Mouse (Mus musculus): ENCODE results near the gene Ints1. TPM values are rescaled to one million over a fixed set of nuclear protein-coding genes. Genes with fewer than 3 reads are reported as not detected.
A peak's percentile ranks its signal among the peaks of the same experiment; 100 is the strongest.

Gene Ints1
- polyA plus RNA-seq, 1 experiment from 2014 or later, result 35.3 TPM

DNA sequence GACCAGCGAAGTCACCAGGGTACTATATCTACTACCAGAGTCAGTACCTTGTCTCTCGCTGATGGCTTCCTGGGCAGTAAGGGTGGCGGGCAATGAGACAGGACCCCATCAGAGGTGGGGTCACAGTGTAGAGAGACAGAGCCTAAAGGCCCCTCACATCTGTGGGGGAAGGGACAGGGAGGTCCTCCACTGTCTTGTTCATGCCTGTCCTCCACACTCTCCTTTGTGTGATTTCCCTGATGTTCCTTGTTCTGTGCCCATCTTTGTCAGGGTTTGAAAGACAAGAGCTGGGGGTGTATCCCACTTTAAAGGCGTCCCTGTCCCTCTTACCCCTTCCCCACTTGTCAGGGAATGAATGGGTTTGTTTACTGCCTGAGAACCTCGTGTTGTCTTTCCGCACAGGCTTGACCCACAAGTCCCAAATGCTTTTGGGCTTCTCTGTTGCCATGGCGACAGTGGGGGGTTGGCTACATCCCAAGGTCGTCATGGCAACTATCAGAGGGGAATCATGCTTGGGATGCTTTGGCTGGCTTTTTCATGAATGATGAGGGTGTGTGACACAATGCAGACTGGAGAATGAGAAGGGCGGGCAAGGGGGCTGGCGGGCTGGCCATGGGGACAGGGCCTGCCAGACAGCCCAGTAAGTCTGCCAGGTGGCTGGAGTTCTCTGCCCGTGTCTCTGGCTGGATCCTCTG is 22.1 kb upstream of the Ints1 start:
- Histone ChIP-seq H3K4me1 (ENCODE audit: control insufficient read depth, insufficient read depth, low read length) (peaks cover 40% of the 10 kb centered on the region), H3K9ac (replicated peaks; ENCODE audit: low read depth, low read length) (peak overlapping the region; percentile 14; the same call in 1 of the 2 replicates), H3K4me2 (replicated peaks; ENCODE audit: low read depth, low read length) (peak overlapping the region; percentile 24), H3K9me3 (ENCODE audit: control insufficient read depth, low read depth, low read length) (no peaks in the 10 kb centered on the region), H3K4me3 (ENCODE audit: low read depth, low read length) (no peak overlapping the region), H3K36me3 (ENCODE audit: control insufficient read depth, insufficient read depth, low read length) (peaks cover 13% of the 10 kb centered on the region), H3K27ac (ENCODE audit: low read length) (peak overlapping the region; percentile 29), H3K27me3 (ENCODE audit: control insufficient read depth, insufficient read depth, low read length) (no peaks in the 10 kb centered on the region)
- ATAC-seq (ENCODE audit: insufficient number of reproducible peaks, insufficient read depth, low FRiP score, low read depth), result peak; percentile 16; the same call in 1 of the 2 replicates
- 29% methylated on average over 11 of the region's 11 CpGs for WGBS

DNA sequence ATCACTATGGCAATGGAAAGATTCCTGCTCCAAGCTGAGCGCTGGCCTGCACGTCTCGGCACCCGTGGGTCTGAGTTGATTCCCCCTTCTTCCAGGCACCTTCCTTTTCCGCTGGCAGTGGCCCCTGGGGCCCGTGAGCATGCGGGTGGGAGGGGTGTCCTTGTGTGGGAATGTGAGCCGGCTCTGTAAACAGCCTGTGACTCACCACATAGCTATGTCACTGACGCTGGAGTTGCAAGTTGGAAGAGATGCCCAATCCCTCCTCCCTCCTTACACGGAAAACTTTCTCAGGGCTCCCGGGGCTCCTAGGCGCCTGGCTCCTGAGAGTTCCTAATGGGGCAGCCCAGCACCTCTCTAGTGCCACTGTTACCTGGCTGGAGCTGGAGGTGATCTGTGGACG is 21.4 kb upstream of the Ints1 start:
- Histone ChIP-seq H3K4me2 (replicated peaks; ENCODE audit: low read depth, low read length) (peak overlapping the region; percentile 24), H3K36me3 (ENCODE audit: control insufficient read depth, insufficient read depth, low read length) (peaks cover 13% of the 10 kb centered on the region), H3K4me1 (ENCODE audit: control insufficient read depth, insufficient read depth, low read length) (peaks cover 47% of the 10 kb centered on the region), H3K27me3 (ENCODE audit: control insufficient read depth, insufficient read depth, low read length) (no peaks in the 10 kb centered on the region), H3K9me3 (ENCODE audit: control insufficient read depth, low read depth, low read length) (no peaks in the 10 kb centered on the region), H3K4me3 (ENCODE audit: low read depth, low read length) (no peak overlapping the region), H3K9ac (replicated peaks; ENCODE audit: low read depth, low read length) (no peak overlapping the region), H3K27ac (ENCODE audit: low read length) (peak overlapping the region; percentile 29)
- peak; percentile 74 for ATAC-seq (ENCODE audit: insufficient number of reproducible peaks, insufficient read depth, low FRiP score, low read depth)
- 5% methylated on average over 13 of the region's 13 CpGs for WGBS

DNA sequence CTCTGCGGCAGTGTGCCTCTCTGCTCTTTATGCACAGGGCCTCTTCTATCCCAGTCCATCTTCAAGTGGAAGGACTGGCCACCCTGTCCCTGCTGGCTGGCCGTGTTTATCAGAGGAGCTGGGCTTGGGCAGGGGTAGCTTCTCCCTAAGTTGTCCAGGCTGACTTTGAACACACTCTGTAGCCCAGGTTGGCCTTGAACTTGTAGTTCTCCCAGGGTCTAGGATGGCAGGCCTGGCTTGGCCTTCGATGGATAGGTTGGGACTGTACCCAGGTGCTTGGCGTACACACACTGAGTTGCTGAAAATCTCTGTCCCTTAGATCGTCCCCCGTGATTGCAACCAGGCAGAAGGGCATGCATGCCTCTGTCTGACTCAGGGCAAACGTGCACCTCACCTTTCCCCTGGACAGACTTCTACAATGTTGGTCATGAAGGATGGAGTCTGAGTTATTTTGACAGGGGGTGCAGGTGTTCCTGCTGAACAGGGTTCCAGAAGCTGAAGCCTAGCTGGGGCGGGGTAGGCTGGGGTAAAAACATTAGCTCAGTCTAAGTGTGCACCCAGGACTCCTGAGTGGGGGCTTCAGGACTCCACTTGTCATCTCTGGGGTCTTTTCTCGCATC is 20.6 kb upstream of the Ints1 start:
- ATAC-seq (ENCODE audit: insufficient number of reproducible peaks, insufficient read depth, low FRiP score, low read depth), result no peak
- peak overlapping the region; percentile 24; the same call in 1 of the 2 replicates for H3K4me2 ChIP-seq (replicated peaks; ENCODE audit: low read depth, low read length)
- H3K27ac ChIP-seq (ENCODE audit: low read length), result peak overlapping the region; percentile 29
- no peaks in the 10 kb centered on the region for H3K27me3 ChIP-seq (ENCODE audit: control insufficient read depth, insufficient read depth, low read length)
- H3K4me3 ChIP-seq (ENCODE audit: low read depth, low read length), result no peak overlapping the region
- peaks cover 48% of the 10 kb centered on the region for H3K4me1 ChIP-seq (ENCODE audit: control insufficient read depth, insufficient read depth, low read length)
- no peaks in the 10 kb centered on the region for H3K9me3 ChIP-seq (ENCODE audit: control insufficient read depth, low read depth, low read length)
- H3K9ac ChIP-seq (replicated peaks; ENCODE audit: low read depth, low read length), result no peak overlapping the region
- WGBS, result 60% methylated on average over 9 of the region's 9 CpGs
- H3K36me3 ChIP-seq (ENCODE audit: control insufficient read depth, insufficient read depth, low read length), result peaks cover 13% of the 10 kb centered on the region

DNA sequence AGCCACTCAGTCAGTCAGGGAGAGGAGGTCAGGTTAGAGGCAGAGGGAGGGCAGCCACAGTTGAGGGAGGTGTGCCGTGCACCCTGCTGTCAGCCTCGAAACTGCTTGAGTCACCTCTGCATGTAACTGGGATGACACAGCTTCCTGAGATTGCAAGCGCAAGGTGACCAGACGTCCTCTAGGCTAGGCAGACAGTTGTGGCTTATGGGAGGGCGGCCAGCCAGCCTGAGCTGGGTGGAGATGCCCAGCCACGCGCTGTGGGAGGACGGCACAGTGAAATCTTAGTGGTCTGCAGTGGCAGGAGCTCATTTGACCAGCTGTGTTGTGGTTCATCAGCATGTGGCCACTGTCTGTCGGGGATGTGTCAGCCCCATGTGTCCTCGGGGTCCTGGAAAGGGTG is 19.5 kb upstream of the Ints1 start:
- H3K9ac ChIP-seq (replicated peaks; ENCODE audit: low read depth, low read length), result no peak overlapping the region
- no peak overlapping the region for H3K4me2 ChIP-seq (replicated peaks; ENCODE audit: low read depth, low read length)
- no peak overlapping the region for H3K27ac ChIP-seq (ENCODE audit: low read length)
- no peak overlapping the region for H3K4me3 ChIP-seq (ENCODE audit: low read depth, low read length)
- WGBS, result 59% methylated on average over 10 of the region's 10 CpGs
- H3K27me3 ChIP-seq (ENCODE audit: control insufficient read depth, insufficient read depth, low read length), result no peaks in the 10 kb centered on the region
- ATAC-seq (ENCODE audit: insufficient number of reproducible peaks, insufficient read depth, low FRiP score, low read depth), result no peak
- H3K9me3 ChIP-seq (ENCODE audit: control insufficient read depth, low read depth, low read length), result no peaks in the 10 kb centered on the region
- H3K36me3 ChIP-seq (ENCODE audit: control insufficient read depth, insufficient read depth, low read length), result peaks cover 3% of the 10 kb centered on the region; the same call in 1 of the 2 replicates
- peaks cover 51% of the 10 kb centered on the region for H3K4me1 ChIP-seq (ENCODE audit: control insufficient read depth, insufficient read depth, low read length)

DNA sequence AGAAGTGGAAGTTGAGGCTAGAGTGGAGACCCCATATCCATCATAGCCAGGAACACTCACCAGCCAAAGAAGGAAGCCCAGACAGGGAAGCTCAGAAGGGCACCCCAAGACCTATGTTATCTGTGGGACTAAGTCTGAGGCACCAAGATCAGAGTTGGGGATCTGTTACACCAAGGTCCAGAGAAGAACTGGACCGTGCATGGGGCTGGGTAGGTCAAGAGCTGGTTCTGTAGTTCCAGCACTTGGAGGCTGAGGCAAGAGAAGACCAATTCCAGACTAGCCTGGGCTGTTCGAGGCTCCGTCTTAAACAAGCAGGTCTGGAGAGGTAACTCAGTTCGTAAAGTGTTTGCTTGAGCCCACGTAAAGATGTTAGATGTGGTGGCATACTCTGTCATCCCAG is 18.7 kb upstream of the Ints1 start:
- no peak for ATAC-seq (ENCODE audit: insufficient number of reproducible peaks, insufficient read depth, low FRiP score, low read depth)
- Histone ChIP-seq H3K4me3 (ENCODE audit: low read depth, low read length) (no peak overlapping the region), H3K36me3 (ENCODE audit: control insufficient read depth, insufficient read depth, low read length) (no peaks in the 10 kb centered on the region), H3K9me3 (ENCODE audit: control insufficient read depth, low read depth, low read length) (no peaks in the 10 kb centered on the region), H3K4me1 (ENCODE audit: control insufficient read depth, insufficient read depth, low read length) (peaks cover 51% of the 10 kb centered on the region), H3K4me2 (replicated peaks; ENCODE audit: low read depth, low read length) (peak overlapping the region; percentile 100; the same call in 1 of the 2 replicates), H3K27ac (ENCODE audit: low read length) (peak overlapping the region; percentile 34; the same call in 1 of the 2 replicates), H3K9ac (replicated peaks; ENCODE audit: low read depth, low read length) (no peak overlapping the region), H3K27me3 (ENCODE audit: control insufficient read depth, insufficient read depth, low read length) (no peaks in the 10 kb centered on the region)
- WGBS, result 85% methylated on average over 5 of the region's 5 CpGs

DNA sequence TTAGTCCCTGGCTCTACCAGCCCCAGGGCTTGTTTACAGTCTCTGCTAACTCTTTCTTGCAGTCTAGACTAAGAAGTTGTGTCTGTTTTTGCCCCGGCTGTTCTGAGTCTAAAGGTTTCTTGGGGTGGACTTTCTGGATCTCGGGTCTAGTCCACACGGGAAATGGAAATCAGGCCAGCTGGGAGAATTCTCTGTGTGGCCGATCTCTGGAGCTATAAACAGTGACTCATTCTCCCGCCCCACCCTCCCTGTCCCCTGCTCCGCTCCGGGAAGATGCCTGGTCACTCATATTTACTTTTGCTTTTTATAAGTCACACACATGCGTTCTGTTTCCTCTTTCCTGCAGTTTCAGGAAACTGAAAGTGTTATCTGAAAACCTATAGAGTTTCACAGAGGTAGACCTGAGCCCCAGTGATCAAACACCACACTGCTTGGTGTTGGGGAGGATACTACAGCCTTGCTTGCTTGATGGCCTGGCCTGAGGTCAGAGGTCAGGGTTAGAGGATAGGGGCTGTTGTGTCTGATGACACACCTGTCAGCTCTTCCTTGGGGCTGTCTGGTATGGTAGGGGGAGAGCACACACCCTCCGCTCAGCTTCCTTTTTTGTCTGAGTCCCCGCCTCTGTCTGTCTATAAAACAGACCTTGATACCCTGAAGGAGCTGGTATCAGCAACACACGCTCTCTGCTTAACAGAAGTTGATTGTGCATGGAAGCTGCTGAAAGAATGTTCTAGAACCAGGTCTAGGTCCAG is 18.0 kb upstream of the Ints1 start:
- Histone ChIP-seq H3K4me3 (ENCODE audit: low read depth, low read length) (peak overlapping the region; percentile 83; the same call in 1 of the 2 replicates), H3K9ac (replicated peaks; ENCODE audit: low read depth, low read length) (no peak overlapping the region), H3K4me1 (ENCODE audit: control insufficient read depth, insufficient read depth, low read length) (peaks cover 50% of the 10 kb centered on the region), H3K27ac (ENCODE audit: low read length) (peak overlapping the region; percentile 67), H3K9me3 (ENCODE audit: control insufficient read depth, low read depth, low read length) (no peaks in the 10 kb centered on the region), H3K27me3 (ENCODE audit: control insufficient read depth, insufficient read depth, low read length) (no peaks in the 10 kb centered on the region), H3K4me2 (replicated peaks; ENCODE audit: low read depth, low read length) (peak overlapping the region; percentile 100), H3K36me3 (ENCODE audit: control insufficient read depth, insufficient read depth, low read length) (no peaks in the 10 kb centered on the region)
- no peak for ATAC-seq (ENCODE audit: insufficient number of reproducible peaks, insufficient read depth, low FRiP score, low read depth)
- WGBS, result 32% methylated on average over 11 of the region's 11 CpGs

DNA sequence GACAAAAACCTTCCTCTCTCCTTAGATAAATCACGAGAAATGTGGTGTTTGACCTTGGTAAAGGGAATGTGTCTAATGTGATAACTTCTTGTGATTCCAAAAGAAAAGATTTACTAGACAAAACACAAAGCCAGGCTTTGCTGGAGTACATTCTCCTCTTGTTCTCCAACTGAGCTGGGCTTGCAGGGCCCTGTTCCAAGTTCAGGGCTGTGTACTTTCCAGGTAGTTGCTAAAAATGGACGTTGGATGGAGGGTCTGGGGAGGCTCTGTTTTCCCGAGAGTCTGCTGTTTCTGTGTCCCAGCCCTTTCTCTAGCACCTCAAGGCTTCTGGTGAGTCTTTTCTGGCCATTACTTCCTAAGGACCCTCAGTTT is 17.5 kb upstream of the Ints1 start:
- 35% methylated on average over 3 of the region's 3 CpGs for WGBS
- Histone ChIP-seq H3K36me3 (ENCODE audit: control insufficient read depth, insufficient read depth, low read length) (no peaks in the 10 kb centered on the region), H3K4me2 (replicated peaks; ENCODE audit: low read depth, low read length) (peak overlapping the region; percentile 100), H3K27ac (ENCODE audit: low read length) (peak overlapping the region; percentile 67), H3K4me3 (ENCODE audit: low read depth, low read length) (peak overlapping the region; percentile 83), H3K27me3 (ENCODE audit: control insufficient read depth, insufficient read depth, low read length) (no peaks in the 10 kb centered on the region), H3K9me3 (ENCODE audit: control insufficient read depth, low read depth, low read length) (no peaks in the 10 kb centered on the region), H3K9ac (replicated peaks; ENCODE audit: low read depth, low read length) (no peak overlapping the region), H3K4me1 (ENCODE audit: control insufficient read depth, insufficient read depth, low read length) (peaks cover 44% of the 10 kb centered on the region)
- no peak for ATAC-seq (ENCODE audit: insufficient number of reproducible peaks, insufficient read depth, low FRiP score, low read depth)

DNA sequence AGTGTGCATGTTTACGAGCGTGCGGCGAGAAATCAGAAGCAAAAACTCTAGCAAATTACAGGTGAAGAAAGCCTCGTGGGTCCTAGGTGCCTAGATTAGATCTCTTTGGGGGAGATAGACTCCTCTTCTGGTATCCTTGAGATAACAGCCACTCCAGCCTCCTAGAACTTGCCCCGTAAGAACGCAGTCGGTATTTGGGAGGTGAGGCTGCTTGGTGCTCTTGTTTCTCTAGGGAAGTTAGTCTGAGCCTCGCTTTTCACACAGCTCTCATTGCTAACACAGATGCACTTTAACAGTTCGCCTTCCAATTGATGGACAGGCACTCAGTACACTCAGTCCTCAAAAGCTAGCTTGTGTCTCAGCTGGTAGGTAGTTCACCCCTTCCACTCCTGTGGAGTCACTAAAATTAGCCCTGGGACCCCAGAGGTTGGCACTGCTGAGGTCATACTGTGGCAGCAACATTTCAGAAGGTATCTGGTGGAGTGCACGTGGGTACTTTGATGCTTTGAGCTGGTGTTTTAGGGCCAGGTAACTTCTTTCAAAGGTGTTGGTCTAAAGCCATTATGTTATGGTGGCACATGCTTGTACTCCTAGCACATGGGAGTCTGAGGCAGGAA is 16.8 kb upstream of the Ints1 start:
- H3K4me2 ChIP-seq (replicated peaks; ENCODE audit: low read depth, low read length), result peak overlapping the region; percentile 100
- peak overlapping the region; percentile 53; the same call in 1 of the 2 replicates for H3K9ac ChIP-seq (replicated peaks; ENCODE audit: low read depth, low read length)
- H3K27me3 ChIP-seq (ENCODE audit: control insufficient read depth, insufficient read depth, low read length), result no peaks in the 10 kb centered on the region
- peak overlapping the region; percentile 83 for H3K4me3 ChIP-seq (ENCODE audit: low read depth, low read length)
- 18% methylated on average over 11 of the region's 11 CpGs for WGBS
- peaks cover 37% of the 10 kb centered on the region for H3K4me1 ChIP-seq (ENCODE audit: control insufficient read depth, insufficient read depth, low read length)
- ATAC-seq (ENCODE audit: insufficient number of reproducible peaks, insufficient read depth, low FRiP score, low read depth), result no peak
- no peaks in the 10 kb centered on the region for H3K9me3 ChIP-seq (ENCODE audit: control insufficient read depth, low read depth, low read length)
- H3K27ac ChIP-seq (ENCODE audit: low read length), result peak overlapping the region; percentile 67; the same call in 1 of the 2 replicates
- no peaks in the 10 kb centered on the region for H3K36me3 ChIP-seq (ENCODE audit: control insufficient read depth, insufficient read depth, low read length)
